Mouse (Mus musculus) monocyte, adult 59 days (primary cell): ENCODE measurements around the gene Tex12. TPM values are rescaled to one million over a fixed set of nuclear protein-coding genes. Genes with fewer than 3 reads are reported as not detected.

Source experiments
- total RNA-seq, 2 experiments: library from RNA; stranded (reverse); gene quantifications; one replicate each; pipeline ENCODE4 v1.2.4; 2023

The Tex12 gene
- not detected for total RNA-seq

DNA sequence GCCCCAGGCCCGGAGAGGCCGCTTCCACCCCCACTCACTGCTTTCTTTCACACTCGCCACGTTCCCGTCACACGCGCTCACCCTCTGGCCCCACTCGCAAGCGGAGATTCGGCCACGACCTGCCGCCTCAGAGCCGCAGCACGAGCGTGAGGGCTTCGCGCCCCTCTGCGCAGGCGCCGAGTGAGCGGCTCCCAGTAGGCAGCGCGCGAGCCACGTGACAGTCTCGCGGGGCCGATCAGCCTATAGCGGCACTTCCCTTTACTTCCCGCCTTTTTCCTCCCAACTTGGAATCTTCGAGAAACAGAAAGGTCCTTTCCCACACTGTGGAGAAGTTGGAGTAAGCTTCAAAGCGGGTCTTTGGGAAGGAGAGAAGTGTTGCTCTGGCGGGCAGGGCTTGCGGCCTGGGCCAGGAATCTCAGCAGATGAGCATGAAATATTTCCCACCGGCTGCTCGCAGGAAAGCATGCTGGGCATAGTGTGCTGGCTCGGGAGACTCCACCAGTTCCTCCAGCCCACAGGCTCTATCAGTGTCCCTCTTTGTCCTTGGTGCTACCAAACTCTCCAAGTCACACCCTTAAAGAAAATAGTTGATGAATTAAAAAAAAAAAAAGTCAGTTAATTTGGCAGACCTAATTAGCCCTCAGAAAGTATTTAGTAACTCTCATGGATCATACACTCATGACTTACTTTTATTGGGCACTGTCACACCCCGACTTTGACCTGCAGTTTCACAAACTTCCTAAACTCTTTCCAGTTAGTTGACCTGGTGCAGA is at the start of gene Tex12:
Gene Tex12, minus strand, starts transcription at position 181 of the 773 bp plus-strand sequence.

DNA sequence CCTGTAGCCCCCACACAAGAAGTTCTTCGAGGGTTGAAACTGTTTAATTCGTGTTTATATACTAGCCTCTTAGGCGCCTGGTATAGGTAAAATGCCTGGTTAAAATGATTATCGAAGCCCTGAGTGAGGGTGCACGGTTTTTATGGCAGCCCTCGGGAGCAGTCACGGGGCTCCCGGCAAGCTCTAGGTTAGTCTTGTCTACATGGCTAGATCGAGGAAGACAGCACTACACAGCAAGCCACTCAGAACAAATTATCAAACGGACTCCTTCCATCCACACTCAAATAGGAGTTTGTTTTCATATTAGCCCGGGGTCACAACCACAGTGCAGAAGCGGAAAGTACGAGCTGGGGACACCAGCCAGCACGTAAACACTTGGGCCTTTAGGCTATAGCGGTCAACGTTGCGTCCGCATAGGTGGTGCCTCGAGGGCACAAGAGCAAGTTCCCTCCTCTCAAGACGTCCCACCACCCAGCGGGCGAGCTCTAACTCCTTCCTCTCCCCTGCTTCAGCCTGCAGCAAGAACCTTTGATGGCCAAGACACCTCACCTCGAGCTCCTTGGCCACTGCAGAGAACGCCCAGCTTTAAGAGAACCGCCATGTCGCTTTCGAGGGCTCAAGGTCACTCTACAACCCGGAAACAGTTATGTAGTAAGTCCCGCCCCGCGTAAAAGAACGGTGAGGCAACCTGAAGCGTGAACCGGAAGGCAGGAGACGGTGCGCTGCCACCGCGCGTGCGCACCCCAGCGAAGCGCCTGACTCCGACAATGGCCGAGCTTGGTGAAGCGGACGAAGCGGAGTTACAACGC is 42.3 kb upstream of the Tex12 start, which contains the start of the genes Sdhd and Timm8b:
Gene Sdhd, minus strand, starts transcription at position 624 of the 809 bp plus-strand sequence.
Gene Timm8b, plus strand, starts transcription at position 722 of the 809 bp plus-strand sequence.

GRCm38 (mm10) chr9:50555094-50555446 is 6.1 kb downstream of the Tex12 start, which contains the start of gene Bco2:
Bco2 (minus strand) TSS chr9:50555181.

DNA sequence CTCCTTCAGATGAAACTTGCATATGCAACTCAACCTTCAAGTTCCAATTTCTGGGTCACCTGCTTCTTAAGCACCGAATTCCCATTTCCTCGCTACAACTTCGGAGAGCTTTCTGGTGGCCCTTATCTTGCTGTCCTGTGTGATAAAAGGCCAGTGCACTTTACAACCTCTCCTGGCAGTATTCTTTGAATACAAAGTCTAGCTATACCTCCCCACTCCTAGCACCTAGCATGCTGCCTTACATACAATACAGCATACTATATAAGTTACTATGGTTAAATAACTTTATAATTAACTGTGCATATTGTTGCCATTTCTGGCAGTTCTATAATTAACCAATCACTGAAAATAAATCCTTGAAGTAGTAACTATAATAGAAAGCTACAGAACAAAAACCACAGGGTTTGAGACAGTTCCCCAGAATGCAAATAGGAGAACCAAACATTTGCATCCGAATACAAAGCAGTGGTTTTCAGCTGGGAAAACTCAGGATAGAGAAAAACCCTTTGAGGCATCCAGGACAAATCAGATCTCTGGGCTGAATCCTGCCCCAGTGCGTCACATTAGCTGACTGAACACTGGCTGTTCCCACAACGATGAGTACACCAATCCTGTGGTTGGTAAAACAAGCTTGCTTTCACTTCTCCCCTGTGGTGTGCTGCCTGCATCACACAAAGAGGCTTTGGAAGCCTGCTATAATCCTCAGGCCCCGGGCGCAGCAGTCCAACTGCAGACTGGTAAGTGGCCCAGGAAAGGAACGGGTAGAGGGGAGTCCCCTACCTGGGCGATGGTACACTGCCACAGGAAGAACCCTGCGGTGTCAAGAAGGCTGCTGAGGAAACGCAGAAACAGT is 6.7 kb downstream of the Tex12 start, which contains the start of gene Il18:
Gene Il18, plus strand, starts transcription at position 587 of the 853 bp plus-strand sequence.

GRCm38 (mm10) chr9:50528293-50528892 is 32.7 kb downstream of the Tex12 start, which contains the start of gene Pts:
Pts (minus strand) TSS chr9:50528724.

Other genes with a start within 250 kb of the Tex12 start
- 1,000 to 10,000 TPM; 1,802 to 1,877 TPM for gene Rpl10-ps3, start 216.4 kb downstream of the Tex12 start, total RNA-seq
- not detected for gene Plet1, start 66.8 kb downstream of the Tex12 start, total RNA-seq
- 10 to 100 TPM; 46.4 to 59.4 TPM for gene Pts, start 32.6 kb downstream of the Tex12 start, total RNA-seq
- 10 to 100 TPM; 75.6 to 81.6 TPM for gene Il18, start 6.5 kb downstream of the Tex12 start, total RNA-seq
- gene Bco2, start 6.1 kb downstream of the Tex12 start, total RNA-seq: 1 to 10 TPM; 7.6 to 8.3 TPM
- 10 to 100 TPM; 70.1 to 82.1 TPM for gene Sdhd, start 42.5 kb upstream of the Tex12 start, total RNA-seq
- 10 to 100 TPM; 51.5 to 54.9 TPM for gene Timm8b, start 42.6 kb upstream of the Tex12 start, total RNA-seq
- under 1 TPM in 1 of 2 experiments, not detected in 1; 0.43 TPM for gene Pih1d2, start 56.0 kb upstream of the Tex12 start, total RNA-seq
- 10 to 100 TPM; 19.4 to 23.7 TPM for gene Nkapd1, start 56.1 kb upstream of the Tex12 start, total RNA-seq
- 10 to 100 TPM; 27.2 to 27.5 TPM for gene Dlat, start 98.5 kb upstream of the Tex12 start, total RNA-seq
- not detected for gene Dixdc1, start 178.2 kb upstream of the Tex12 start, total RNA-seq
- not detected for gene 2310030G06Rik, start 185.2 kb upstream of the Tex12 start, total RNA-seq
- 1 to 10 TPM; 2.0 to 4.1 TPM for gene Cryab, start 190.0 kb upstream of the Tex12 start, total RNA-seq
- gene Hspb2, start 191.0 kb upstream of the Tex12 start, total RNA-seq: not detected
- 10 to 100 TPM in 1 of 2 experiments, 1 to 10 TPM in 1; 10.0 to 12.1 TPM for gene Fdxacb1, start 206.9 kb upstream of the Tex12 start, total RNA-seq
- gene Alg9, start 213.7 kb upstream of the Tex12 start, total RNA-seq: 10 to 100 TPM; 13.0 to 18.8 TPM
- gene 1110032A03Rik, start 214.2 kb upstream of the Tex12 start, total RNA-seq: 10 to 100 TPM in 1 of 2 experiments, 1 to 10 TPM in 1; 9.5 to 15.7 TPM